9 mouse cellular contexts compared by ENCODE assay signal in the genomic region with DNA sequence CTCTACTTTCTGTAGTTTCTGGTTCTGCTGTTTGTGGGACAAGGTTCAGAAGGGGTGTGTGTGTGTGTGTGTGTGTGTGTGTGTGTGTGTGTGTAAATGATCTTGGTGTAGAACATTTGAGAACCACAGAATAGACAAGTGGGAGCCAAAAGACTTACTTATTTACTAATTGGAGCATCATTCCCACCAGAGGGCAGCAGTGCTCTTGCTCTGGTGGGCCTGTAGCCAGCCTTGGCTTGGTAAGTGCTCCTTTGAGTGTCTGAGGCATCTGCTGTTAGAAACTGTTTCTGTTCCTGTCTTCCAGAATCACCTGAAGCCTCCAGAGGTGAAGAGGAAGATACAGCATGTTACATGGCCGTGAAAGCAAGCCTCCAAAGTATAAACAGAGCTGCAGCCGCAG. TPM values are rescaled to one million over a fixed set of nuclear protein-coding genes. Genes with fewer than 3 reads are reported as not detected.
DNase-seq lines count a peak whose midpoint lies in the region; ATAC-seq and TF ChIP-seq lines count a peak whose summit lies in the region.
"Had no signal": no experiment of that assay in that cellular context is flagged by ENCODE, and none has a peak within 500 bp of the region (broad histone marks: within the 10 kb centered on the region; RNA-seq: fewer than 3 reads in every experiment).

No protein-coding gene starts in this region.

- no peak overlapping the region for H3K9ac ChIP-seq in forebrain, embryonic 14.5 days (ENCODE audit: low read length)
- no peak overlapping the region for H3K9ac ChIP-seq in forebrain, embryonic 11.5 days (ENCODE audit: low read length)
- H3K9ac ChIP-seq in forebrain, embryonic 16.5 days (replicated peaks; ENCODE audit: low read depth, low read length): no peak overlapping the region

- WGBS in forebrain, embryonic 14.5 days: 93% methylated on average over 2 of the region's 2 CpGs
- WGBS in forebrain, embryonic 11.5 days: 84% methylated on average over 2 of the region's 2 CpGs
- 83% methylated on average over 2 of the region's 2 CpGs for WGBS in forebrain, embryonic 16.5 days

- no peaks in the 10 kb centered on the region for H3K4me1 ChIP-seq in forebrain, embryonic 14.5 days (ENCODE audit: control insufficient read depth, insufficient read depth, low read length)
- no peaks in the 10 kb centered on the region for H3K4me1 ChIP-seq in forebrain, embryonic 11.5 days (replicated peaks; ENCODE audit: control insufficient read depth, insufficient read depth, low read length)
- 0 out of 2 replicates have a peak, but pooled peaks cover 2% of the 10 kb centered on the region for H3K4me1 ChIP-seq in forebrain, embryonic 16.5 days (replicated peaks; ENCODE audit: control insufficient read depth, insufficient read depth, low read length)

- H3K36me3 ChIP-seq in forebrain, embryonic 14.5 days (ENCODE audit: control insufficient read depth, insufficient read depth, low read length): peaks cover 59% of the 10 kb centered on the region
- no peaks in the 10 kb centered on the region; the same call in 1 of the 2 replicates for H3K36me3 ChIP-seq in forebrain, embryonic 11.5 days (ENCODE audit: control insufficient read depth, insufficient read depth, low read length)
- H3K36me3 ChIP-seq in forebrain, embryonic 16.5 days (ENCODE audit: control insufficient read depth, insufficient read depth): peaks cover 26% of the 10 kb centered on the region

- peak; percentile 85 for DNase-seq in forebrain, embryonic 14.5 days (ENCODE audit: low spot score)
- no peak for DNase-seq in forebrain, embryonic 11.5 days (ENCODE audit: low spot score)
- DNase-seq in 3134 (ENCODE audit: extremely low read depth, insufficient read length, low spot score): peak; percentile 42
- peak; percentile 89 for DNase-seq in brain, embryonic 14.5 days (ENCODE audit: low read depth)
- peak; percentile 36 to 86 for DNase-seq in layer of hippocampus, adult 18-20 months (ENCODE audit: low spot score in 2 of 2)
- DNase-seq in lung, postnatal 25 days (ENCODE audit: low spot score): peak; percentile 45
- peak; percentile 22 to 25 for DNase-seq in spleen, postnatal 36 days (ENCODE audit: low spot score in 2 of 2)

- H3K4me2 ChIP-seq in forebrain, embryonic 14.5 days (ENCODE audit: low read length): no peak overlapping the region
- H3K4me2 ChIP-seq in forebrain, embryonic 11.5 days (ENCODE audit: low read depth, low read length, severe bottlenecking): no peak overlapping the region
- no peak overlapping the region for H3K4me2 ChIP-seq in forebrain, embryonic 16.5 days (ENCODE audit: low read length)

- no peaks in the 10 kb centered on the region for H3K27me3 ChIP-seq in forebrain, embryonic 14.5 days (replicated peaks; ENCODE audit: control insufficient read depth, insufficient read depth, low read length)
- H3K27me3 ChIP-seq in forebrain, embryonic 11.5 days (ENCODE audit: control insufficient read depth, insufficient read depth, low read length): no peaks in the 10 kb centered on the region
- H3K27me3 ChIP-seq in forebrain, embryonic 16.5 days (replicated peaks; ENCODE audit: control insufficient read depth, insufficient read depth, low read length): no peaks in the 10 kb centered on the region

- H3K4me3 ChIP-seq in forebrain, embryonic 14.5 days (ENCODE audit: low read depth, low read length): no peak overlapping the region
- no peak overlapping the region for H3K4me3 ChIP-seq in forebrain, embryonic 11.5 days (ENCODE audit: low read depth, low read length)
- H3K4me3 ChIP-seq in forebrain, embryonic 16.5 days (replicated peaks; ENCODE audit: low read length): no peak overlapping the region

- no peaks in the 10 kb centered on the region for H3K9me3 ChIP-seq in forebrain, embryonic 14.5 days (replicated peaks; ENCODE audit: control insufficient read depth, low read length)
- no peaks in the 10 kb centered on the region for H3K9me3 ChIP-seq in forebrain, embryonic 11.5 days (ENCODE audit: control insufficient read depth, low read length)
- H3K9me3 ChIP-seq in forebrain, embryonic 16.5 days (ENCODE audit: control insufficient read depth, low read length): no peaks in the 10 kb centered on the region
- H3K9me3 ChIP-seq: G1E had no signal

- ATAC-seq in forebrain, embryonic 14.5 days: peak; percentile 48; the same call in 1 of the 2 replicates
- no peak for ATAC-seq in forebrain, embryonic 11.5 days (replicated peaks; ENCODE audit: low FRiP score)
- ATAC-seq in forebrain, embryonic 16.5 days: peak; percentile 47; the same call in 1 of the 2 replicates

- no peak for TF ChIP-seq POLR2A in brain, embryonic 14.5 days (IDR thresholded peaks at IDR 0.05; ENCODE audit: borderline replicate concordance, extremely low read depth, insufficient read depth, insufficient read length, poor library complexity, severe bottlenecking)

- no peak overlapping the region for H3K27ac ChIP-seq in forebrain, embryonic 14.5 days (ENCODE audit: low read depth, low read length)
- H3K27ac ChIP-seq in forebrain, embryonic 11.5 days (ENCODE audit: low read depth, low read length): no peak overlapping the region
- H3K27ac ChIP-seq in forebrain, embryonic 16.5 days (ENCODE audit: low read length): no peak overlapping the region

- TF ChIP-seq CTCF in brain, embryonic 14.5 days (IDR thresholded peaks at IDR 0.05; ENCODE audit: borderline replicate concordance, extremely low read depth, insufficient read depth, insufficient read length): peak; percentile 70; the same call in 1 of the 2 replicates

RNA-seq across cellular contexts. Expression of a gene that starts 14.4 kb away (rescaled TPM):
- 50.4 and 54.4 TPM in 2 replicates for polyA plus RNA-seq in forebrain, embryonic 14.5 days (2014; fragmentation: Nextera tagmentation; extraction: Ambion mirVana)
- 38.3 and 41.8 TPM in 2 replicates for polyA plus RNA-seq in forebrain, embryonic 11.5 days (2014; fragmentation: Nextera tagmentation; extraction: Ambion mirVana)
- polyA plus RNA-seq in brain, embryonic 14.5 days (2012; rRNA removed): 32.3 and 33.8 TPM in 2 replicates
- 56.7 and 61.8 TPM in 2 replicates for polyA plus RNA-seq in forebrain, embryonic 16.5 days (2015; fragmentation: Nextera tagmentation; extraction: Ambion mirVana)
- total RNA-seq in layer of hippocampus, adult 18-20 months (2021): 10 to 100 TPM; 27.5 to 27.8 TPM

RNA-seq across cellular contexts. Expression of a gene that starts 14.4 kb away (rescaled TPM):
- polyA plus RNA-seq in forebrain, embryonic 14.5 days (2014; fragmentation: Nextera tagmentation; extraction: Ambion mirVana): 12.9 and 16.3 TPM in 2 replicates
- 17.3 and 17.6 TPM in 2 replicates for polyA plus RNA-seq in forebrain, embryonic 11.5 days (2014; fragmentation: Nextera tagmentation; extraction: Ambion mirVana)
- 30.4 and 36.0 TPM in 2 replicates for polyA plus RNA-seq in brain, embryonic 14.5 days (2012; rRNA removed)
- 18.1 and 19.5 TPM in 2 replicates for polyA plus RNA-seq in forebrain, embryonic 16.5 days (2015; fragmentation: Nextera tagmentation; extraction: Ambion mirVana)
- 10 to 100 TPM; 37.7 to 38.1 TPM for total RNA-seq in layer of hippocampus, adult 18-20 months (2021)
